Comparison of ENCODE assay signal across 18 mouse cellular contexts in the genomic region with DNA sequence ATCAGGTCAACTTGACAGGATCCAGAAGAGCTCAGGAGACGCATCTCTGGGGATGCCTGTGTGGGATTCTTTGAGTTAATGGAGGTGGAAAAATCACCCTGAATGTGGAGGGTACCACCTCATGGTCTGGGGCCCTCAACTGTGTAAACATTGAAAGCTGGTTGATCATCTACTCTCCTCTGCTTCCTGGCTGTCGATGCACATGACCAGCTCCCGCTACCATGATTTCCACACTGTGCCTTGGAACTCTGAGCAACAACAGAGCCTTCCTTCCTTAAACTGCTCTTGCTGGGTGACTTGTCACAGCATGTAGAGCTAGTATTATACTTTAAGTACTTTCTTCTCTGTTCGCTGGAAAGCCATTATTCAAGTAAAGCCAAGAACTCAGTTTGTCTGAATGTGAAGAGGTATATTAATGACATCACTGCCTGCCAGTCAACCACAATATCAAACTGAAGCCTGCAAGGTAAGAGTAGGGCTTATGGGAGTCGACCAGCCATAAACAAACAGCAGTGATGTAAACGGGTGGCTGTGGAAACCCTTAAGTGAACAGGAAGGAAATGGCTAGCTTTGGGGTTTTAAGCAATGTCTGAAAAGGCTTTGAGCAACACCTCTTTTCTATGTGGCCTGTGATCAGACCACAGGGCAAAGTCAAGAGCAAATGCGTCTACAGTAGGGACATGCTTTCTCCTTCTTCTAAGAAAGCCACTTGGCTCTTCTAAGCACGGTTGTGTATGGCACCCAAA. TPM values are rescaled to one million over a fixed set of nuclear protein-coding genes. Genes with fewer than 3 reads are reported as not detected.
DNase-seq lines count a peak whose midpoint lies in the region; ATAC-seq lines count a peak whose summit lies in the region.
"Had no signal": no experiment of that assay in that cellular context is flagged by ENCODE, and none has a peak within 500 bp of the region (broad histone marks: within the 10 kb centered on the region; RNA-seq: fewer than 3 reads in every experiment).

No protein-coding gene starts in this region.

- no peaks in the 10 kb centered on the region for H3K27me3 ChIP-seq in forebrain, embryonic 12.5 days
- H3K27me3 ChIP-seq: heart, embryonic 13.5 days; intestine, embryonic 15.5 days; limb, embryonic 12.5 days; midbrain, embryonic 13.5 days; stomach, embryonic 15.5 days had no signal

- no peak overlapping the region for H3K4me2 ChIP-seq in forebrain, embryonic 12.5 days
- H3K4me2 ChIP-seq: heart, embryonic 13.5 days; intestine, embryonic 15.5 days; limb, embryonic 12.5 days; midbrain, embryonic 13.5 days; stomach, embryonic 15.5 days had no signal

- no peak overlapping the region for H3K4me3 ChIP-seq in forebrain, embryonic 12.5 days (replicated peaks)
- H3K4me3 ChIP-seq: forebrain, embryonic 10.5 days; heart, embryonic 13.5 days; hindbrain, embryonic 10.5 days; intestine, embryonic 15.5 days; limb, embryonic 12.5 days; midbrain, embryonic 13.5 days; stomach, embryonic 15.5 days had no signal

- peak; percentile 43 for DNase-seq in lung, postnatal 25 days (ENCODE audit: low spot score)
- no peak for DNase-seq in lung, postnatal 10 days
- DNase-seq in CD8-positive naive resting alpha-beta T cell, adult 2 months (ENCODE audit: low read depth in 2 of 2, low spot score in 2 of 2), result peak; percentile 32 to 56
- peak; percentile 78 for DNase-seq in naive thymus-derived CD4-positive, alpha-beta T cell, adult 2 months (ENCODE audit: low read depth)
- no peak for DNase-seq in frontal cortex, postnatal 25 days (ENCODE audit: low spot score in 2 of 2)
- DNase-seq in thymus, adult 18-20 months, result no peak
- DNase-seq: cerebellum, adult 11-12 months; right cerebral cortex, postnatal 14 days; thymus, postnatal 4 days had no signal

- peak; percentile 85 for ATAC-seq in granulocyte monocyte progenitor cell, adult 5-6 weeks (replicated peaks; ENCODE audit: poor library complexity, severe bottlenecking)
- ATAC-seq in forebrain, embryonic 12.5 days (ENCODE audit: low FRiP score), result no peak
- ATAC-seq: intestine, embryonic 15.5 days; midbrain, embryonic 13.5 days had no signal

- no peaks in the 10 kb centered on the region for H3K9me3 ChIP-seq in forebrain, embryonic 12.5 days
- H3K9me3 ChIP-seq: forebrain, embryonic 10.5 days; heart, embryonic 13.5 days; hindbrain, embryonic 10.5 days; intestine, embryonic 15.5 days; limb, embryonic 12.5 days; midbrain, embryonic 13.5 days; stomach, embryonic 15.5 days had no signal

- no peak overlapping the region for H3K27ac ChIP-seq in forebrain, embryonic 12.5 days
- H3K27ac ChIP-seq: forebrain, embryonic 10.5 days; heart, embryonic 13.5 days; hindbrain, embryonic 10.5 days; intestine, embryonic 15.5 days; limb, embryonic 12.5 days; midbrain, embryonic 13.5 days; stomach, embryonic 15.5 days had no signal

- WGBS in forebrain, embryonic 12.5 days, result 91% methylated on average over 8 of the region's 8 CpGs

- no peak overlapping the region for H3K9ac ChIP-seq in forebrain, embryonic 12.5 days
- H3K9ac ChIP-seq: heart, embryonic 13.5 days; intestine, embryonic 15.5 days; limb, embryonic 12.5 days; midbrain, embryonic 13.5 days; stomach, embryonic 15.5 days had no signal

- peaks cover 10% of the 10 kb centered on the region; the same call in 1 of the 2 replicates for H3K4me1 ChIP-seq in forebrain, embryonic 12.5 days
- H3K4me1 ChIP-seq: intestine, embryonic 15.5 days; limb, embryonic 12.5 days had no signal

- H3K36me3 ChIP-seq in forebrain, embryonic 12.5 days (replicated peaks), result no peaks in the 10 kb centered on the region
- H3K36me3 ChIP-seq: forebrain, embryonic 10.5 days; hindbrain, embryonic 10.5 days; limb, embryonic 12.5 days; midbrain, embryonic 13.5 days had no signal

RNA-seq across cellular contexts. Expression of a gene that starts 12.3 kb away (rescaled TPM):
- 54.6 and 74.4 TPM in 2 replicates for total RNA-seq in granulocyte monocyte progenitor cell, adult 5-6 weeks (2014; fragmentation: Nextera tagmentation)
- total RNA-seq in granulocyte monocyte progenitor cell, adult 5-6 weeks (2017), result 119 and 127 TPM in 2 replicates
- polyA plus RNA-seq in forebrain, embryonic 12.5 days (2016; fragmentation: Nextera tagmentation; extraction: Ambion mirVana), result 4.9 and 5.7 TPM in 2 replicates

Comparison
In these comparisons a context has a peak if more than half of its experiments do, and no peak if none do; other contexts are left out.
1. DNase-seq: peak in lung, postnatal 25 days (single experiment), CD8-positive naive resting alpha-beta T cell, adult 2 months (2 of 2) and naive thymus-derived CD4-positive, alpha-beta T cell, adult 2 months (single experiment); none in lung, postnatal 10 days (single experiment), frontal cortex, postnatal 25 days (0 of 2) and thymus, adult 18-20 months (0 of 2).